Mouse (Mus musculus): ENCODE data around the gene Gucy2e.

Gucy2e gene

DNA sequence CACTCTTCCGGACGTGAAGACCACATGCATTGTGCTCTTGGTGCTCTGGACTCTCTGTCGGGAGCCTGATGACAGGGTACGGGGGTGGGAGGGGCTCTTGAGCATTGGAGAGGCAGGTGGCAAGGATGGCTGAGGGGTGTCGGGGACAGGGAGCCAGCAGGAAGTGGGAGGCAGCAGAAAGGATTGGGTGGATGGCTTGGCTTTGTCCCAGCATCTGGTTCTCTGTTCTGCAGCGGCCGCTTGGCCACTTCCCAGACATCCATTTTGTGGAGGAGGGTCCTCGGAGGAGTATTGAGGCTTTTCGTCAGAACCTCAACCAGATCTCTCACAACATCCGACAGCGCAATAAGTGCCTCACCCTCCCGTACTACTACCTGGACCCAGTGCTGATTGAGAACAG, 67.5 kb downstream of the Gucy2e start:
- DNase-seq: no peak
